Mouse (Mus musculus): ENCODE measurements at regions not wholly inside any gene's neighbourhood (a gene's known extent, or its start where the extent isn't known, plus 50 kb on each side); places are given as distances from the start of the nearest gene placed in this dataset. TPM values are rescaled to one million over a fixed set of nuclear protein-coding genes. Genes with fewer than 3 reads are reported as not detected.

DNA sequence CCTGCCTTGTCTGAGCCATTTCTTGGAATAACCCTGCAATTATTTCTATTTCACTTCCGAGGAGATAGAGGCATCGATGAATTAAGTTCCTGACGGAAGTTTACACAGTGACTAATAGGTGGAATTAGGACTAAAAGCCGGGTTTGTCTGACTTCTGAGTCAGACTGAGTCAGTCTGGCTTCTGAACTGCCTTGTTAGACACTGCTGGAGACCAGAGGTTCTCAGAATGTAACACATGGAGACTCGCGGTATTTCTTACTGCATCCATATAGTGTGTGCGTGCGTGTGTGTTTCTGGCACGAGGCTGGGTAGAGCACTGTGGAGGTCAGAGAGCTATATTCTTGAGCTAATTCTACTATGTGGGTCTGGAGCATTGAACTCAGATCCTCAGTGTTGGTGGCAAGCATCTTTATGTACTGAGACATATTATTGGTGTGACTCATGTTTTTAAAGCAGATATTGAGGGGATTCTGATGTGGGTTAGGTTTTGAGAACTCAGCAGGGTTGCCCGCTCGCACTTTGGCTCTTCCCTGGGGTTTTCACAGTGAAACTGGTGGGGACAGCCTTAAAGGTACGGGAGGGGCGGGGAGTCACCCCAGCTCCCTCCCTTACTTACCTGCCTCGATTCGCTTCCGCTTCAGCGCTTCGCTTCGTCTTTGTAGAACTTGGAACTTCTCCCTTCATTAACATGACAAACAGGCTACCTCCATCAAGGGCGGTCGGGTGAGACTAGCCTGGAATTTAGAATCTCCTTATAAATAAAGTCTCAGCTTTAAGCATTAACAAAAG lies 101.2 kb downstream of the 4931417E11Rik start:
- peak; percentile 50; the same call in 1 of the 2 replicates for ATAC-seq (ENCODE audit: low read depth)

DNA sequence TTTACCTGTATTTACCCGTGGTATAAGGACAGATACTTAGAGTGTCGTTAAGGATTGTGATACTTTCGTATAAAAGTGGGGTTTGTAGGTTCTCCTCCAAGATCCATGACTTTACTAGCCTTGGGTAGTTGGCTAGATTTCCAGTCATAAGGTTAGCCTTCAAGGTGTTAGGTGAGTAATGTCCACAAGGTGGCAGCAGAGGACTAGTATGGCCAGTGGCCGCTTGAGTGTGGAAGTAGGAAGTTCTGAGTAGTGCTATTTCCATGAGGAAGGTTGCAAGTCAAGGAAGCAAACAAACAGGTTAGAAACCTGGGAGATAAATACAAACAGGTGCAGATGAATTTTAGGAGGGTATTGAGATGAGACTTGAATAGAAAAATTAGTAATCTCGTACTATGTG lies 101.9 kb downstream of the 4931417E11Rik start:
- ATAC-seq (ENCODE audit: low read depth) = peak; percentile 81
- Histone ChIP-seq H3K4me1 (ENCODE audit: control insufficient read depth, insufficient read depth, low read length) (no peaks in the 10 kb centered on the region), H3K27me3 (ENCODE audit: control insufficient read depth, insufficient read depth, low read length) (no peaks in the 10 kb centered on the region), H3K4me3 (ENCODE audit: low read depth, low read length) (no peak overlapping the region), H3K9ac (replicated peaks; ENCODE audit: low read depth, low read length) (no peak overlapping the region), H3K9me3 (ENCODE audit: control insufficient read depth, low read length) (no peaks in the 10 kb centered on the region), H3K4me2 (ENCODE audit: low read depth, low read length) (no peak overlapping the region), H3K36me3 (ENCODE audit: control insufficient read depth, insufficient read depth, low read length) (no peaks in the 10 kb centered on the region), H3K27ac (ENCODE audit: low read depth, low read length) (no peak overlapping the region)
- WGBS = 5% methylated on average over 5 of the region's 5 CpGs

More for the DNA sequence above, 101.2 kb downstream of the 4931417E11Rik start:
- no peaks in the 10 kb centered on the region for H3K36me3 ChIP-seq (ENCODE audit: control insufficient read depth, insufficient read depth, low read length)
- H3K4me2 ChIP-seq (ENCODE audit: low read depth, low read length) = peak overlapping the region; percentile 27
- 10% methylated on average over 21 of the region's 21 CpGs for WGBS
- H3K9me3 ChIP-seq (ENCODE audit: control insufficient read depth, low read length) = no peaks in the 10 kb centered on the region
- no peak overlapping the region for H3K9ac ChIP-seq (replicated peaks; ENCODE audit: low read depth, low read length)
- H3K4me3 ChIP-seq (ENCODE audit: low read depth, low read length) = 0 out of 2 replicates have a peak overlapping the region, but pooled peaks have one; percentile 2
- H3K27me3 ChIP-seq (ENCODE audit: control insufficient read depth, insufficient read depth, low read length) = no peaks in the 10 kb centered on the region
- H3K4me1 ChIP-seq (ENCODE audit: control insufficient read depth, insufficient read depth, low read length) = no peaks in the 10 kb centered on the region
- no peak overlapping the region for H3K27ac ChIP-seq (ENCODE audit: low read depth, low read length)

DNA sequence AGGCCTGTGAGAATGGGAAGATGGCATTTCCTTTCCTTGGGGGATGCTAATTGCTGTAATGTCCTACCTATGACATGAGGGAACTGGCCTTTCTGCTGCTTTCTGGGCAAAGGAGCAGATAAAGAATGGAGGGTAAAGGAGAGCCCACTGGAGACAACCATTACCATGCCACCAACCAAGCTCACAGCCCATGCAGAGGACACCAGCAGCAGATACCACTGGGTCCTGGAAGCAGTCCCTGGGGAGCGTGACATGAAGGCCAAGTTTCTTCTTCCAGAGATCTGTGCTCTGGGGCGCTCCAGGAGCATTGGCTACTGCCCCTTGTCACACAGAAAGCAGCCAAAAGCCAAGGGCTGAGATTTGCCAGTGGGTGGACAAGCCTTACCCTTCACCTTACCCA lies 102.8 kb downstream of the 4931417E11Rik start:
- H3K27me3 ChIP-seq (ENCODE audit: control insufficient read depth, insufficient read depth, low read length) = no peaks in the 10 kb centered on the region
- WGBS = 94% methylated on average over 2 of the region's 2 CpGs
- no peaks in the 10 kb centered on the region for H3K4me1 ChIP-seq (ENCODE audit: control insufficient read depth, insufficient read depth, low read length)

DNA sequence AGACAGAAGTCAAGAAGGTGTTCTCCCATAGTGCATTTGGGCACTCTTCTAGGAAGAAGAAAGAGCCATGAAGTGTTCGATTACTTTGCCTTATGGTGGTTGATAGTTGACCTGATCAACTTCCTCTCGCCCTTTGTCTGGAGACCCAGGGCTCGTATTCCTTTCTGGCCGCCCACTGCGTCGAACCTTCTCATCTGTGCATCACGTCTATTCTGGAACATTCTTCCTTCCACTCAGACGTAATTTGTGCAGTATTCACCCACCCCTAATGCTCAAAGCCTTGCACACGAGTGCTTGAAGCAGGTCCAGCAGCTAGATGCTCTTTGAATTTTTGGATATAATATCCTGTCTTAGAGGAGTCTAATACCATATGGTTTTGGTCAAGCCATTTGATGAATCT lies 104.2 kb downstream of the 4931417E11Rik start:
- Histone ChIP-seq H3K4me1 (ENCODE audit: control insufficient read depth, insufficient read depth, low read length) (no peaks in the 10 kb centered on the region), H3K4me2 (ENCODE audit: low read depth, low read length) (no peak overlapping the region), H3K27me3 (ENCODE audit: control insufficient read depth, insufficient read depth, low read length) (no peaks in the 10 kb centered on the region), H3K27ac (ENCODE audit: low read depth, low read length) (no peak overlapping the region), H3K4me3 (ENCODE audit: low read depth, low read length) (no peak overlapping the region), H3K9me3 (ENCODE audit: control insufficient read depth, low read length) (no peaks in the 10 kb centered on the region), H3K36me3 (ENCODE audit: control insufficient read depth, insufficient read depth, low read length) (no peaks in the 10 kb centered on the region), H3K9ac (replicated peaks; ENCODE audit: low read depth, low read length) (no peak overlapping the region)
- no peak for ATAC-seq (ENCODE audit: low read depth)
- WGBS = 90% methylated on average over 9 of the region's 9 CpGs

More for the DNA sequence above, 102.8 kb downstream of the 4931417E11Rik start:
- Histone ChIP-seq H3K4me3 (ENCODE audit: low read depth, low read length) (no peak overlapping the region), H3K4me2 (ENCODE audit: low read depth, low read length) (no peak overlapping the region), H3K9me3 (ENCODE audit: control insufficient read depth, low read length) (no peaks in the 10 kb centered on the region), H3K9ac (replicated peaks; ENCODE audit: low read depth, low read length) (no peak overlapping the region), H3K36me3 (ENCODE audit: control insufficient read depth, insufficient read depth, low read length) (no peaks in the 10 kb centered on the region), H3K27ac (ENCODE audit: low read depth, low read length) (no peak overlapping the region)
- no peak for ATAC-seq (ENCODE audit: low read depth)

DNA sequence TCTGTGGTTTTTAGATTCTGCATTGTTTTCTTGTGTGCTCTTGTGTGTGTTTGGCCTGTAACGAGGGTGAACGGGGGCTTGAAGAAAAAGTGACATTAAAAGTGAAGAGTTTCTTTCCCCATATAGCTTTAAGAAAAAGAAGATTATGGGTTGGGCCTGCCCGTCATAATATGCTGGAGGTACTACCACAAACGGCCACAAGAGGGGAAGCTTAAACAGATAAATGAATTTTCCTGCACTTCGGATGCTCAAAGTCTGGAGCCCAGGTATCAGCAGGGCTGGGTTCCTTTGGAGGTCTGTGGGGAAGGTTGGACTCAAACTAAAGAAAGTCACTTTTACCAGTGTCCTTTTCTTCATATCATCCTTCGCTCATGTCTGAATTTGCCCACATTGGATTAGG lies 86.8 kb downstream of the Suclg1 start:
- no peak for ATAC-seq (ENCODE audit: low read depth)
- no peak overlapping the region for H3K9ac ChIP-seq (replicated peaks; ENCODE audit: low read depth, low read length)
- no peak overlapping the region for H3K4me3 ChIP-seq (ENCODE audit: low read depth, low read length)
- H3K36me3 ChIP-seq (ENCODE audit: control insufficient read depth, insufficient read depth, low read length) = no peaks in the 10 kb centered on the region
- no peak overlapping the region for H3K4me2 ChIP-seq (ENCODE audit: low read depth, low read length)
- 72% methylated on average over 6 of the region's 6 CpGs for WGBS
- H3K4me1 ChIP-seq (ENCODE audit: control insufficient read depth, insufficient read depth, low read length) = no peaks in the 10 kb centered on the region
- no peak overlapping the region for H3K27ac ChIP-seq (ENCODE audit: low read depth, low read length)
- no peaks in the 10 kb centered on the region for H3K9me3 ChIP-seq (ENCODE audit: control insufficient read depth, low read length)
- H3K27me3 ChIP-seq (ENCODE audit: control insufficient read depth, insufficient read depth, low read length) = no peaks in the 10 kb centered on the region

DNA sequence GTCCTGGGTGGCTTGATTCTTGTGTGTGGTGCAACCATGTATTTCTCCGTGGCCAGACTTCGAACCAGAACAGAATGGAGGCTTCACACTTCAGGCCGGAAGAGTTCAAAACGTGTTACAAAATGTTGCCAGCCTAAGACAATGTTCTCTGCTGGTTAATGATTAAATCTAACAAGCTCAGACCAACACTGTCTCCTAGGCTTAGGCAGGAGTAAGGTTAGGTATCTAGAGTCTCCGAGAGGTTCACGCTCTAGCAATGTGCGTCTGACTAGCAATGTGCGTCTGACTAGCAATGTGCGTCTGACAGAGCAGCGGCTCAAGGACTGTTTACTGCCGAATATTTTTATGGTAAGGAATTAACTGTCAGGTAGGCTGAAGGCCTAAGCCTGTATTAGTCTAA lies 81.5 kb downstream of the Suclg1 start:
- no peak overlapping the region for H3K27ac ChIP-seq (ENCODE audit: low read depth, low read length)
- no peak overlapping the region for H3K4me2 ChIP-seq (ENCODE audit: low read depth, low read length)
- H3K9me3 ChIP-seq (ENCODE audit: control insufficient read depth, low read length) = no peaks in the 10 kb centered on the region
- no peaks in the 10 kb centered on the region for H3K36me3 ChIP-seq (ENCODE audit: control insufficient read depth, insufficient read depth, low read length)
- no peaks in the 10 kb centered on the region for H3K27me3 ChIP-seq (ENCODE audit: control insufficient read depth, insufficient read depth, low read length)
- WGBS = 87% methylated on average over 11 of the region's 11 CpGs
- no peak for ATAC-seq (ENCODE audit: low read depth)
- no peak overlapping the region for H3K4me3 ChIP-seq (ENCODE audit: low read depth, low read length)
- no peak overlapping the region for H3K9ac ChIP-seq (replicated peaks; ENCODE audit: low read depth, low read length)
- no peaks in the 10 kb centered on the region for H3K4me1 ChIP-seq (ENCODE audit: control insufficient read depth, insufficient read depth, low read length)

Small RNA genes lying in the stretch of these regions (microRNA-seq; reads per million reads assigned to microRNA genes)
- gene Gm24370 = not detected
